Mouse (Mus musculus): ENCODE measurements around the gene Nup153. TPM values are rescaled to one million over a fixed set of nuclear protein-coding genes. Genes with fewer than 3 reads are reported as not detected.

The Nup153 gene
- polyA plus RNA-seq, 1 experiment from 2014 or later = 18.8 TPM

GRCm38 (mm10) chr13:46743821-46744220 lies 16.1 kb upstream of the Nup153 start:
- Histone ChIP-seq H3K27ac (replicated peaks in 1 of 2; ENCODE audit: control insufficient read depth in 1 of 2, insufficient read depth in 1 of 2, low read depth in 2 of 2, low read length in 2 of 2) (no peak overlapping the region), H3K36me3 (ENCODE audit: control insufficient read depth, insufficient read depth, low read length) (peaks cover 2% of the 10 kb centered on the region; the same call in 1 of the 2 replicates), H3K4me2 (ENCODE audit: low read length) (no peak overlapping the region), H3K9me3 (ENCODE audit: control insufficient read depth, low read length) (no peaks in the 10 kb centered on the region), H3K27me3 (ENCODE audit: control insufficient read depth, insufficient read depth, low read length) (no peaks in the 10 kb centered on the region), H3K9ac (ENCODE audit: low read length) (no peak overlapping the region), H3K4me3 (ENCODE audit: control insufficient read depth in 1 of 2, insufficient read depth in 1 of 2, low read depth in 1 of 2, low read length in 2 of 2) (no peak overlapping the region), H3K4me1 (ENCODE audit: control insufficient read depth in 2 of 2, insufficient read depth in 2 of 2, low read length in 2 of 2) (peaks cover 2 to 7% of the 10 kb centered on the region in 2 experiments)
- ATAC-seq (ENCODE audit: insufficient number of reproducible peaks, insufficient read depth, low FRiP score, low read depth) = no peak
- 71% methylated on average over 8 of the region's 8 CpGs for WGBS

GRCm38 (mm10) chr13:46742367-46742766 lies 14.6 kb upstream of the Nup153 start:
- 42% methylated on average over 2 of the region's 2 CpGs for WGBS
- Histone ChIP-seq H3K9me3 (ENCODE audit: control insufficient read depth, low read length) (no peaks in the 10 kb centered on the region), H3K27me3 (ENCODE audit: control insufficient read depth, insufficient read depth, low read length) (no peaks in the 10 kb centered on the region), H3K9ac (ENCODE audit: low read length) (no peak overlapping the region), H3K4me2 (ENCODE audit: low read length) (no peak overlapping the region), H3K4me1 (ENCODE audit: control insufficient read depth in 2 of 2, insufficient read depth in 2 of 2, low read length in 2 of 2) (peaks cover 2 to 7% of the 10 kb centered on the region in 2 experiments), H3K4me3 (ENCODE audit: control insufficient read depth in 1 of 2, insufficient read depth in 1 of 2, low read depth in 1 of 2, low read length in 2 of 2) (no peak overlapping the region), H3K36me3 (ENCODE audit: control insufficient read depth, insufficient read depth, low read length) (no peaks in the 10 kb centered on the region), H3K27ac (replicated peaks in 1 of 2; ENCODE audit: control insufficient read depth in 1 of 2, insufficient read depth in 1 of 2, low read depth in 2 of 2, low read length in 2 of 2) (no peak overlapping the region)
- no peak for ATAC-seq (ENCODE audit: insufficient number of reproducible peaks, insufficient read depth, low FRiP score, low read depth)

GRCm38 (mm10) chr13:46739426-46739825 lies 11.7 kb upstream of the Nup153 start:
- H3K27me3 ChIP-seq (ENCODE audit: control insufficient read depth, insufficient read depth, low read length) = no peaks in the 10 kb centered on the region
- WGBS = 61% methylated on average over 7 of the region's 7 CpGs
- no peak for ATAC-seq (ENCODE audit: insufficient number of reproducible peaks, insufficient read depth, low FRiP score, low read depth)
- no peak overlapping the region for H3K4me3 ChIP-seq (ENCODE audit: control insufficient read depth in 1 of 2, insufficient read depth in 1 of 2, low read depth in 1 of 2, low read length in 2 of 2)
- no peaks in the 10 kb centered on the region for H3K36me3 ChIP-seq (ENCODE audit: control insufficient read depth, insufficient read depth, low read length)
- peaks cover 2 to 9% of the 10 kb centered on the region in 2 experiments; a peak in 3 of 4 replicates for H3K4me1 ChIP-seq (ENCODE audit: control insufficient read depth in 2 of 2, insufficient read depth in 2 of 2, low read length in 2 of 2)
- H3K9me3 ChIP-seq (ENCODE audit: control insufficient read depth, low read length) = no peaks in the 10 kb centered on the region
- no peak overlapping the region for H3K27ac ChIP-seq (replicated peaks in 1 of 2; ENCODE audit: control insufficient read depth in 1 of 2, insufficient read depth in 1 of 2, low read depth in 2 of 2, low read length in 2 of 2)
- H3K9ac ChIP-seq (ENCODE audit: low read length) = no peak overlapping the region
- H3K4me2 ChIP-seq (ENCODE audit: low read length) = no peak overlapping the region

DNA sequence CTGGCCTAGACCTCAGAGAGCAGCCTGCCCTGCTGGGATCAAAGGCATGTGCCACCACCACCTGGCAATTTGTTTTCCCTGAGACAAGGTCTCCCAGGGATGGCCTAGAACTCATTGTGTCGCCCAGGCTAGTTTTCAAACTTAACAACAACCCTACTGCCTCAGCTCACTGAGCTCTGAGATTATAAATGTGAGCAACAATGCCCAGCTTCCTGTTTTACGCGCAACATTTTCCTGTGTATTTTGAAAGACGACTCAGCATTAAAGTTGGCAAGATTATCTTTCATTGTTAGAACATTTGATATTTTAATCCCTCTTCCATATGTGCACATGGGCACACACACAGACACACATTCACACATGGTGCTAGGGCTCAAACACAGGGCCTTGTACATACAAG lies 9.7 kb upstream of the Nup153 start:
- Histone ChIP-seq H3K36me3 (ENCODE audit: control insufficient read depth, insufficient read depth, low read length) (no peaks in the 10 kb centered on the region), H3K4me3 (ENCODE audit: control insufficient read depth in 1 of 2, insufficient read depth in 1 of 2, low read depth in 1 of 2, low read length in 2 of 2) (no peak overlapping the region), H3K4me2 (ENCODE audit: low read length) (no peak overlapping the region), H3K9ac (ENCODE audit: low read length) (no peak overlapping the region), H3K9me3 (ENCODE audit: control insufficient read depth, low read length) (no peaks in the 10 kb centered on the region), H3K27ac (replicated peaks in 1 of 2; ENCODE audit: control insufficient read depth in 1 of 2, insufficient read depth in 1 of 2, low read depth in 2 of 2, low read length in 2 of 2) (no peak overlapping the region), H3K4me1 (ENCODE audit: control insufficient read depth in 2 of 2, insufficient read depth in 2 of 2, low read length in 2 of 2) (peaks cover 0 to 9% of the 10 kb centered on the region in 2 experiments; a peak in 3 of 4 replicates), H3K27me3 (ENCODE audit: control insufficient read depth, insufficient read depth, low read length) (no peaks in the 10 kb centered on the region)
- ATAC-seq (ENCODE audit: insufficient number of reproducible peaks, insufficient read depth, low FRiP score, low read depth) = no peak
- WGBS = 78% methylated on average over 4 of the region's 4 CpGs

GRCm38 (mm10) chr13:46736479-46736865 lies 8.7 kb upstream of the Nup153 start:
- ATAC-seq (ENCODE audit: insufficient number of reproducible peaks, insufficient read depth, low FRiP score, low read depth) = no peak
- peak overlapping the region; percentile 55 to 58 for H3K4me3 ChIP-seq (ENCODE audit: control insufficient read depth in 1 of 2, insufficient read depth in 1 of 2, low read depth in 1 of 2, low read length in 2 of 2)
- H3K36me3 ChIP-seq (ENCODE audit: control insufficient read depth, insufficient read depth, low read length) = no peaks in the 10 kb centered on the region
- no peaks in the 10 kb centered on the region for H3K27me3 ChIP-seq (ENCODE audit: control insufficient read depth, insufficient read depth, low read length)
- no peaks in the 10 kb centered on the region for H3K9me3 ChIP-seq (ENCODE audit: control insufficient read depth, low read length)
- 2% methylated on average over 12 of the region's 12 CpGs for WGBS
- H3K4me2 ChIP-seq (ENCODE audit: low read length) = peak overlapping the region; percentile 83
- peak overlapping the region; percentile 70 for H3K9ac ChIP-seq (ENCODE audit: low read length)
- peak overlapping the region in 1 of 2 experiments; percentile 25; a peak in 1 of 4 replicates for H3K27ac ChIP-seq (replicated peaks in 1 of 2; ENCODE audit: control insufficient read depth in 1 of 2, insufficient read depth in 1 of 2, low read depth in 2 of 2, low read length in 2 of 2)
- H3K4me1 ChIP-seq (ENCODE audit: control insufficient read depth in 2 of 2, insufficient read depth in 2 of 2, low read length in 2 of 2) = peaks cover 0 to 9% of the 10 kb centered on the region in 2 experiments; a peak in 3 of 4 replicates

DNA sequence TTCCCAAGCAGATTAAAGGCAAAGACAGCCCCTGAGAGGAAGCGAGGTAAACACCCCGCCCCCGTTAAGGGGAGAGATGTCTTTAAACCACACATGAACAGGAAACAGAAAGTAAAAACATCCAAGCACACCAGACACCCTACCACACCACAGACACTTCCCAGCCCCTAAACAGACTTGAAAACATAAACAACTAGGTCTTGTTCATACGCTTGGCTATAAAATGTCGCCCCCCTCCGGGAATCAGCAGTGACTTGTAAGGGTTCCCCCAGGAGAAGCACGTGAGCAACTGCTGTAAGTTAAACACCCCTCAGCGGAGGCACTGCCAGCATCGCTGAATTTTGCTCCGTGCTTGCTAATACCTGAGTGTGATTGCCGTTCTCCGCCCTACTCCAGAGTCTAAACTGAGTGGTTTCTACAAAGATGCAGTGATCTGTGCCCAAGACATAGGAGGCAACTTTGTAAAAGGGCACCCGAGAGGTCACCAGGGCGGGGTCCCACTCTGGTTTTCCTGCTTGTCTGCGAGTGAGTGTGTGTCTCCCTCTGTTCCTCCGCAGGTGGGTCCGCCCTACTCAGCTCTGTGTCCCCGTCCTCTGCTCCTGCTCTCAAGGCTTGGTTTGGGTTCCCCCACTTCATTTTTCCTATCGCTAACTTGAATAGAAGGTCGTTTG lies 8.2 kb upstream of the Nup153 start:
- Histone ChIP-seq H3K9me3 (ENCODE audit: control insufficient read depth, low read length) (no peaks in the 10 kb centered on the region), H3K27me3 (ENCODE audit: control insufficient read depth, insufficient read depth, low read length) (no peaks in the 10 kb centered on the region), H3K4me1 (ENCODE audit: control insufficient read depth in 2 of 2, insufficient read depth in 2 of 2, low read length in 2 of 2) (peaks cover 0 to 9% of the 10 kb centered on the region in 2 experiments; a peak in 3 of 4 replicates), H3K9ac (ENCODE audit: low read length) (peak overlapping the region; percentile 70), H3K4me3 (ENCODE audit: control insufficient read depth in 1 of 2, insufficient read depth in 1 of 2, low read depth in 1 of 2, low read length in 2 of 2) (peak overlapping the region; percentile 55 to 58), H3K27ac (replicated peaks in 1 of 2; ENCODE audit: control insufficient read depth in 1 of 2, insufficient read depth in 1 of 2, low read depth in 2 of 2, low read length in 2 of 2) (peak overlapping the region; percentile 1 to 25; a peak in 2 of 4 replicates), H3K4me2 (ENCODE audit: low read length) (peak overlapping the region; percentile 83), H3K36me3 (ENCODE audit: control insufficient read depth, insufficient read depth, low read length) (no peaks in the 10 kb centered on the region)
- WGBS = under 1% methylated on average over 20 of the region's 20 CpGs
- ATAC-seq (ENCODE audit: insufficient number of reproducible peaks, insufficient read depth, low FRiP score, low read depth) = 0 out of 2 replicates have a peak, but pooled peaks have one; percentile 40

DNA sequence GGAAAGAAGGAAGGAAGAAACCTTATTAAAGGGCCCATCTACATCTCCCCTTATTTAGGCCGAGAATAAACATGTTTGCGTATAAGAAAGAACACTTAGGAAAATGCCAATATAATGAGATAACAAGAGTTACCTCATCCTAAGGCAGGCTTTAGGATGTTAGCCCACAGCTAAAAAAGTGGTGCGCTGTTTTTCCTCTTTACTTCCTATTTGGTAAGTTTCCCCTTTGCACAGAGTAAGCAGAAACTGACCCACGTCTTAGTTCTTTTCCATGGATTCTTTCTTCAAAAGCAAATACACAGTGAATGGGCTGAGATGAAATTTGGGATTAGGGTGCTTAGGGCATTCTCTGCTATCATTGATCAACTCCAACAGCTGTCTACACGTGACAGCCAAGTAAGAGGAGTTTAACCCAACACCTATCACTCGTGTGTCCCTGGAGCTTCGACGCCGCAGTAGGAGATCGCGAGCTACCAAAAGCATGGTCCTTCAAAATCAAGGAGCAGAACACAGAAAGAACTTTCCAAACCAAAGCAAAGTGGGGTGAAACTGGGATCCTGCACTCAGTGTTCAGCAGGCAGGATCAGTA lies 7.6 kb upstream of the Nup153 start:
- peak overlapping the region; percentile 1 to 25; a peak in 1 of 4 replicates for H3K27ac ChIP-seq (replicated peaks in 1 of 2; ENCODE audit: control insufficient read depth in 1 of 2, insufficient read depth in 1 of 2, low read depth in 2 of 2, low read length in 2 of 2)
- WGBS = 33% methylated on average over 11 of the region's 11 CpGs
- no peaks in the 10 kb centered on the region for H3K9me3 ChIP-seq (ENCODE audit: control insufficient read depth, low read length)
- no peak for ATAC-seq (ENCODE audit: insufficient number of reproducible peaks, insufficient read depth, low FRiP score, low read depth)
- peak overlapping the region; percentile 70 for H3K9ac ChIP-seq (ENCODE audit: low read length)
- H3K4me1 ChIP-seq (ENCODE audit: control insufficient read depth in 2 of 2, insufficient read depth in 2 of 2, low read length in 2 of 2) = peaks cover 0 to 9% of the 10 kb centered on the region in 2 experiments; a peak in 3 of 4 replicates
- peak overlapping the region; percentile 55 to 58 for H3K4me3 ChIP-seq (ENCODE audit: control insufficient read depth in 1 of 2, insufficient read depth in 1 of 2, low read depth in 1 of 2, low read length in 2 of 2)
- H3K4me2 ChIP-seq (ENCODE audit: low read length) = peak overlapping the region; percentile 83
- H3K27me3 ChIP-seq (ENCODE audit: control insufficient read depth, insufficient read depth, low read length) = no peaks in the 10 kb centered on the region
- no peaks in the 10 kb centered on the region for H3K36me3 ChIP-seq (ENCODE audit: control insufficient read depth, insufficient read depth, low read length)
